Mouse (Mus musculus): ENCODE data around the gene Nxn. TPM values are rescaled to one million over a fixed set of nuclear protein-coding genes. Genes with fewer than 3 reads are reported as not detected.
A peak's percentile ranks its signal among the peaks of the same experiment; 100 is the strongest.

Gene Nxn
- total and polyA plus RNA-seq, 3 experiments, result 10.0 to 19.1 (median 14.6) TPM

DNA sequence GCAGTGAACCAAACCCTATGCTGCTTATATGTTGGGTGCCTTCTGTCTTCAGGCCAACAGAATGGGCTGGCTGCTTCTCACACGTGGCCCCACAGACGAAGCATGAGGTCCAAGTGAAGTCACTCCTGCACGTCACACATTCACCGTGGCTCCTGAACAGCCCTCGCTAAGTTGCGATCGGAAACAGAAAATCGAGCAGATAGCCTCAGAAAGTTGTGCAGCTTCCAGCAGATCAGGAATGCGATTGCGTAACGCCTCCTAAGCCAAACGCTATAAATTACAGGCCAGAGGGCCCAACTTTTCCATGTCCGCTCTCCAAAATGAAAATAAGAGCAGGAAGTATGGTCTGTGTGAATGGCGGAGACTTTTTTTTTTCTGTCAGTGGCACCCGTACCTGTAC lies 106.5 kb downstream of the Nxn start:
- Histone ChIP-seq H3K9ac (ENCODE audit: low read depth, low read length) (peak overlapping the region; percentile 24; the same call in 1 of the 2 replicates), H3K27me3 (ENCODE audit: control insufficient read depth, insufficient read depth, low read length) (no peaks in the 10 kb centered on the region), H3K4me1 (ENCODE audit: control insufficient read depth, insufficient read depth, low read length) (peaks cover 18% of the 10 kb centered on the region), H3K27ac (peak overlapping the region; percentile 78), H3K36me3 (ENCODE audit: control insufficient read depth, insufficient read depth, low read length) (no peaks in the 10 kb centered on the region), H3K79me2 (replicated peaks; ENCODE audit: control insufficient read depth, insufficient read depth, low read length) (no peaks in the 10 kb centered on the region), H3K4me3 (peak overlapping the region; percentile 27)
- intact Hi-C loops (cut with DNase I), result loop anchor here (5.0 kb wide), 1 partner anchor 35 kb away; no protein-coding TSS in a partner anchor
- DNase-seq, result peak; percentile 58 to 61
- TF ChIP-seq EP300 (IDR thresholded peaks at IDR 0.05; ENCODE audit: insufficient read depth, low read depth, low read length) (peak; percentile 42; the same call in 1 of the 2 replicates), CTCF (IDR thresholded peaks at IDR 0.05) (no peak)
- 34% methylated on average over 15 of the region's 15 CpGs for WGBS

DNA sequence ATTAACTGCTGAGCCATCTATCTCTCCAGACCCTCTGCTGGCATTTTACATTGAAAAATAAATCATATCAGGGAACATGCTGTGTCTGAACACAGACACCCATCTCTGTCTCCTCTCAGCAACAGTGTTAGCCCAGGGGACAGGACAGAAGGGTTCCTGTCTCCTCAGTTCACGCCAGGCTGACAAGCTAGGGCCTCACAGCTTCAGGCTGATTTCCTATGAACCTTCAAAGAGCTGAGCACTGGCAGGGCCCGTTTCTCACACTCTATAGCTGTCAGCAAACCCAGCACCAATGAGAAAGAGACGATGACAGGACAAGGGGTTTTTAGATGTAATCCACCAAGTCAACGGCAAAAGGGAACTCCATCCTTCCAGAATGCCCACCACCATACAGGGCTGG lies 107.0 kb downstream of the Nxn start:
- peaks cover 20% of the 10 kb centered on the region for H3K4me1 ChIP-seq (ENCODE audit: control insufficient read depth, insufficient read depth, low read length)
- H3K9ac ChIP-seq (ENCODE audit: low read depth, low read length), result peak overlapping the region; percentile 24; the same call in 1 of the 2 replicates
- no peaks in the 10 kb centered on the region for H3K79me2 ChIP-seq (replicated peaks; ENCODE audit: control insufficient read depth, insufficient read depth, low read length)
- H3K4me3 ChIP-seq, result peak overlapping the region; percentile 27
- TF ChIP-seq EP300 (IDR thresholded peaks at IDR 0.05; ENCODE audit: insufficient read depth, low read depth, low read length) (no peak), CTCF (IDR thresholded peaks at IDR 0.05) (no peak), POLR2A (IDR thresholded peaks at IDR 0.05; ENCODE audit: insufficient read depth, low read depth, low read length) (no peak)
- WGBS, result 49% methylated on average over 4 of the region's 4 CpGs
- peak overlapping the region; percentile 78 for H3K27ac ChIP-seq
- H3K36me3 ChIP-seq (ENCODE audit: control insufficient read depth, insufficient read depth, low read length), result no peaks in the 10 kb centered on the region
- no peaks in the 10 kb centered on the region for H3K27me3 ChIP-seq (ENCODE audit: control insufficient read depth, insufficient read depth, low read length)
- no peak for DNase-seq
- intact Hi-C loops (cut with DNase I), result loop anchor here (5.0 kb wide), 1 partner anchor 35 kb away; no protein-coding TSS in a partner anchor

GRCm38 (mm10) chr11:76290367-76290766 lies 108.6 kb downstream of the Nxn start:
- no peaks in the 10 kb centered on the region for H3K27me3 ChIP-seq (ENCODE audit: control insufficient read depth, insufficient read depth, low read length)
- H3K4me3 ChIP-seq, result no peak overlapping the region
- H3K4me1 ChIP-seq (ENCODE audit: control insufficient read depth, insufficient read depth, low read length), result peaks cover 21% of the 10 kb centered on the region
- TF ChIP-seq POLR2A (IDR thresholded peaks at IDR 0.05; ENCODE audit: insufficient read depth, low read depth, low read length), result no peak
- TF ChIP-seq EP300 (IDR thresholded peaks at IDR 0.05; ENCODE audit: insufficient read depth, low read depth, low read length), result no peak
- no peak for TF ChIP-seq CTCF (IDR thresholded peaks at IDR 0.05)
- no peaks in the 10 kb centered on the region for H3K79me2 ChIP-seq (replicated peaks; ENCODE audit: control insufficient read depth, insufficient read depth, low read length)
- no peak overlapping the region; the same call in 1 of the 2 replicates for H3K27ac ChIP-seq
- WGBS, result 50% methylated on average over 11 of the region's 11 CpGs
- no peaks in the 10 kb centered on the region for H3K36me3 ChIP-seq (ENCODE audit: control insufficient read depth, insufficient read depth, low read length)
- H3K9ac ChIP-seq (ENCODE audit: low read depth, low read length), result no peak overlapping the region
- intact Hi-C loops (cut with DNase I), result loop anchor here (5.0 kb wide), 1 partner anchor 37 kb away; no protein-coding TSS in a partner anchor
- no peak for DNase-seq

DNA sequence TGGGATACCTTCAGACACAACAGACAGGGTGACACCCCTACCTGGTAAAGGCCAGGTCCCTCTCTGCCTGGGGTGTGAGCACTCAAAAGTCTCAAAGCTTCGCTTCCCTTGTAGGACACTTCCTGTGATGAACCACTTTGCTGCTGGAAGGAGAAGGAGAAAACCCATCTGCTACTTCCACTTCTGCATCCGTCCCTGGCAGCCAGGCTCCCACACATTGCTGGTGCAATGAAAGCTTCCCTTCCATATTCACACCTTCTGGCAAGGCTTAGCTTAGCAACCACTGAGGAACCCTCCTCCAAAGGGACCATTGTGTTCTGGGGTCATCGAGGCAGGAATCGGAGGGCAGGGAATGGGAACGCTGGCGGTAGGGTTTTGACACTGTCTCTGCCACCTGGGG lies 110.3 kb downstream of the Nxn start:
- no peaks in the 10 kb centered on the region for H3K27me3 ChIP-seq (ENCODE audit: control insufficient read depth, insufficient read depth, low read length)
- no peaks in the 10 kb centered on the region for H3K79me2 ChIP-seq (replicated peaks; ENCODE audit: control insufficient read depth, insufficient read depth, low read length)
- WGBS, result 80% methylated on average over 6 of the region's 6 CpGs
- intact Hi-C loops (cut with DNase I), result no loop called here
- TF ChIP-seq POLR2A (IDR thresholded peaks at IDR 0.05; ENCODE audit: insufficient read depth, low read depth, low read length), result no peak
- TF ChIP-seq EP300 (IDR thresholded peaks at IDR 0.05; ENCODE audit: insufficient read depth, low read depth, low read length), result no peak
- no peak for TF ChIP-seq CTCF (IDR thresholded peaks at IDR 0.05)
- peaks cover 17% of the 10 kb centered on the region for H3K4me1 ChIP-seq (ENCODE audit: control insufficient read depth, insufficient read depth, low read length)
- no peak for DNase-seq
- no peaks in the 10 kb centered on the region for H3K36me3 ChIP-seq (ENCODE audit: control insufficient read depth, insufficient read depth, low read length)
- no peak overlapping the region for H3K27ac ChIP-seq
- no peak overlapping the region for H3K4me3 ChIP-seq
- no peak overlapping the region for H3K9ac ChIP-seq (ENCODE audit: low read depth, low read length)

DNA sequence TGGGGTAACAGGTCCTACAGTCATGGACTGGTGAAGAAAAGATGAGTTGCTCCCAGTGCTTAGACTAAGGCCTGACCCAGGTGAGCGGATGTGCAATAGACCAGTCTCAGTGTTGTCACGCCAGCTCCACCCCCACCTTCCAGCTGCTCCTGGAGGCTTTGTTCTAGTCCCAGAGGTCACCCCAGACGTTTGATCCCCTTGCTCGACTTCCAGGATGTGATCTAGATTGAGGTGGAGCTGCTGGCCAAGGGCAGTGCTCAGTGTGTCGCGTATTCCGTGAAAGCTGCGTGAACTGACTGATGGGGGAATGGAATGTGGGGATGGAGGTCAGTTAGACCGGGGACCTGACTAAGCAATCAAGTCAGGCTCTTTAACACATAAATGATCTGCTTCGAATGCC lies 111.6 kb downstream of the Nxn start:
- H3K27me3 ChIP-seq (ENCODE audit: control insufficient read depth, insufficient read depth, low read length), result no peaks in the 10 kb centered on the region
- TF ChIP-seq POLR2A (IDR thresholded peaks at IDR 0.05; ENCODE audit: insufficient read depth, low read depth, low read length) (no peak), EP300 (IDR thresholded peaks at IDR 0.05; ENCODE audit: insufficient read depth, low read depth, low read length) (no peak), CTCF (IDR thresholded peaks at IDR 0.05) (no peak)
- H3K27ac ChIP-seq, result no peak overlapping the region
- intact Hi-C loops (cut with DNase I), result no loop called here
- peaks cover 12% of the 10 kb centered on the region for H3K4me1 ChIP-seq (ENCODE audit: control insufficient read depth, insufficient read depth, low read length)
- WGBS, result 53% methylated on average over 10 of the region's 10 CpGs
- no peak overlapping the region for H3K9ac ChIP-seq (ENCODE audit: low read depth, low read length)
- no peaks in the 10 kb centered on the region for H3K79me2 ChIP-seq (replicated peaks; ENCODE audit: control insufficient read depth, insufficient read depth, low read length)
- H3K36me3 ChIP-seq (ENCODE audit: control insufficient read depth, insufficient read depth, low read length), result no peaks in the 10 kb centered on the region
- DNase-seq, result no peak
- no peak overlapping the region for H3K4me3 ChIP-seq

GRCm38 (mm10) chr11:76286534-76287126 lies 112.3 kb downstream of the Nxn start:
- H3K9ac ChIP-seq (ENCODE audit: low read depth, low read length), result no peak overlapping the region

More at GRCm38 (mm10) chr11:76286534-76287126, 112.3 kb downstream of the Nxn start:
- 61% methylated on average over 10 of the region's 10 CpGs for WGBS
- H3K27ac ChIP-seq, result no peak overlapping the region
- DNase-seq, result no peak
- TF ChIP-seq EP300 (IDR thresholded peaks at IDR 0.05; ENCODE audit: insufficient read depth, low read depth, low read length) (no peak), POLR2A (IDR thresholded peaks at IDR 0.05; ENCODE audit: insufficient read depth, low read depth, low read length) (no peak), CTCF (IDR thresholded peaks at IDR 0.05) (no peak)
- peaks cover 7% of the 10 kb centered on the region for H3K4me1 ChIP-seq (ENCODE audit: control insufficient read depth, insufficient read depth, low read length)
- intact Hi-C loops (cut with DNase I), result no loop called here
- H3K4me3 ChIP-seq, result no peak overlapping the region
- H3K27me3 ChIP-seq (ENCODE audit: control insufficient read depth, insufficient read depth, low read length), result no peaks in the 10 kb centered on the region
- H3K79me2 ChIP-seq (replicated peaks; ENCODE audit: control insufficient read depth, insufficient read depth, low read length), result no peaks in the 10 kb centered on the region
- H3K36me3 ChIP-seq (ENCODE audit: control insufficient read depth, insufficient read depth, low read length), result no peaks in the 10 kb centered on the region

Measured in heart, adult 2 months (tissue).